Mouse (Mus musculus) lung, adult 2 months (tissue): ENCODE results near the gene Slco3a1. TPM values are rescaled to one million over a fixed set of nuclear protein-coding genes. Genes with fewer than 3 reads are reported as not detected.

Experiments used
- DNase-seq: peaks from one replicate; pipeline ENCODE4 v3.0.0; 2022
- H3K4me1 ChIP-seq: fragments of 200-500 bp; 2 replicates; pipeline ENCODE4 v1.6.1; 2011; ENCODE audit warnings: low read length; ENCODE audit not compliant: control insufficient read depth, insufficient read depth
- H3K4me3 ChIP-seq: fragments of 200-500 bp; replicated peaks from 2 replicates; pipeline ENCODE3; 2011; ENCODE audit warnings: low read depth, mild to moderate bottlenecking, control low read depth, low read length; ENCODE audit errors: extremely low read depth
- CTCF ChIP-seq: fragments of 200-500 bp; IDR thresholded peaks from 2 replicates; pipeline ENCODE4 v1.5.1; 2011; ENCODE audit warnings: mild to moderate bottlenecking, low read length, control low read depth; ENCODE audit not compliant: insufficient read depth
- POLR2A ChIP-seq: fragments of 200-500 bp; IDR thresholded peaks from 2 replicates; pipeline ENCODE4 v1.6.1; 2011; ENCODE audit warnings: low read depth, mild to moderate bottlenecking, control low read depth, low read length, borderline replicate concordance; ENCODE audit errors: extremely low read depth
- WGBS: fragments of 180-500 bp; shearing (Covaris S2); methylation state at CpG from one replicate; pipeline ENCODE4 v1.1.7; 2018; 5-methylcytosine and 5-hydroxymethylcytosine counted together
- polyA plus RNA-seq: library from polyadenylated mRNA; depleted of rRNA; stranded (reverse); fragments of >200 nt; gene quantifications from 2 replicates; pipeline ENCODE4 v1.2.3, GENCODE M21; 2012

The Slco3a1 gene
- polyA plus RNA-seq, 1 experiment, result 156 TPM

DNA sequence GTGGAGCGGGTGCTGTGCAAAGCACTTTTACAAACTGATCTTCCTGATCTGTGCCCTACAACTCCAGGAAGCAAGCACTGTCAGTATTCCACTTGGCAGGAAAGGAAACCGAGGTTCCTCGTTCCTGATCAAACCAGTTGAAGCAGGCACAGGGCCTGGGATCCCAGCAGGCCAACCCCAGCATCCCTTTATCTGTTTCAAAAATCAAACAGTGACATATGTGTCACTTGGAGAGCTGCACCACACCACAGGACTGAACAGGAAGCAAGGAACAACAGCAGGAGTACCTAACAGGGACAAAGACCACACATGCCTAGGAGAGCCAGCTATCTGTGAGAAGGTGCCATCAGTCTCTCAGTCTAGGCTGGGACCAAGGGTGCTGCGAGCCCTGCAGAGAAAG is 32.3 kb downstream of the Slco3a1 start:
- WGBS, result 62% methylated on average over 4 of the region's 4 CpGs
- no peak overlapping the region for H3K4me3 ChIP-seq
- H3K4me1 ChIP-seq, result peaks cover 21% of the 10 kb centered on the region
- DNase-seq, result no peak
- TF ChIP-seq POLR2A, result no peak
- TF ChIP-seq CTCF, result no peak

GRCm38 (mm10) chr7:74519386-74519785 is 35.2 kb downstream of the Slco3a1 start:
- no peak for DNase-seq
- 44% methylated on average over 6 of the region's 6 CpGs for WGBS
- Histone ChIP-seq H3K4me3 (no peak overlapping the region), H3K4me1 (peaks cover 17% of the 10 kb centered on the region)
- no peak for TF ChIP-seq POLR2A
- no peak for TF ChIP-seq CTCF

DNA sequence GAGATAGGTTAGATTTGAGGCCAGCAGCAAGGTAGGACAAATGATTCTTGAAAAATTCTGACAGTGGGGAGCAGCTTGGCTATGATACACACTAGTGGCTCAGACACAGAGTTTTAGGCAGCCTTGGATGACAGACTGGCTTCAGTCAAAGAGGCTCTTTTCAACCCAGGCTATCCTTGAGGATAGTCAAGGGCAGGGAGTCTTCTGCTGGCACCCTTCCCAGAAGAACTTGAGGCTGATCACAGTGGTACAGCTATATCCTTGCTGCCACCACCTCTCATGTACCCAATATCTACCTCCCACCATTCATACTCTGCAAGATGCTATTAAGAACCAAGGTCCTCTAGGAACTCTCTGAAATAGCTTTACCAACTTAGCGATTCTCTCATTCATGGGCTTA is 35.8 kb downstream of the Slco3a1 start:
- TF ChIP-seq POLR2A (no peak), CTCF (no peak)
- peaks cover 12% of the 10 kb centered on the region for H3K4me1 ChIP-seq
- WGBS, result 89% methylated on average over 1 of the region's 1 CpGs
- no peak for DNase-seq
- no peak overlapping the region for H3K4me3 ChIP-seq

DNA sequence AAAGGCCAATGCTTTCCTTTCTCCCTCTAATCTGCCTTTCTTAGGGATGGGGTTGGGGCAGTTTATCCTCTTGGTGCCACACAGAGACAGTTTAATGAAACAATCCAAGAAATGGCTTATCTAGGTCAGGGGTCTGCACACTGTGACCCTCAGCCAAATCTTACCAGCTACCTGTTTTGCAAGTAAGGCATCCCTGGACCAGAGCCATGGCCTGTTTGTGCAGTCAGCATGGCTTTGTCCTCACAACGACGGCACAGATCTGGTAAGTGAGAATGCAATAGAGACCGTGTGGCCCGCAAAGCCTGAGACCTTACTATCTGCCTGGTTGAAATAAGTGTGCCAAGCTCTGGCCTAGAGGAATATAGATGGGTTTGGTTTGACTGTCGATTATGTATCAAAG is 36.3 kb downstream of the Slco3a1 start:
- WGBS, result 88% methylated on average over 5 of the region's 5 CpGs
- H3K4me3 ChIP-seq, result no peak overlapping the region
- H3K4me1 ChIP-seq, result peaks cover 11% of the 10 kb centered on the region
- DNase-seq, result no peak
- no peak for TF ChIP-seq CTCF
- no peak for TF ChIP-seq POLR2A

DNA sequence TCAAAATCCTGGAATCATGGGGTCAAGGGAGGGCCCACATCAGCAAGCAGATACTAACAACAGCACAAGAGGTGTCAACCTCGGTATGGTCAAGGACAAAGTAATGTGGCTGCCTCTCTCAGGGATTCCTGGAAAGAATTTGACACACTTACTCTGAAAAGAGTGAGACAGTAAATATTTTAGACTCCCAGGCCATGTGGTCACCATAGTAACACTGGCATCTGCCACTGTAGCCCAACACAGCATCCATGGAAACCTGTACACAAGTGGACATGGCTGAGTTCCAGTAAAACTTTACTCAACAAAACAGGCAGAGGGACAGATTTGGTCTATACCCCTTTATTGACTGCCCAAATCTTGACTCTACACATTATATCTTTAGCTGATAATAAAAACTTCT is 43.9 kb downstream of the Slco3a1 start:
- Histone ChIP-seq H3K4me1 (peaks cover 2% of the 10 kb centered on the region), H3K4me3 (no peak overlapping the region)
- DNase-seq, result no peak
- WGBS, result 29% methylated on average over 1 of the region's 1 CpGs
- TF ChIP-seq POLR2A, result no peak
- no peak for TF ChIP-seq CTCF

GRCm38 (mm10) chr7:74508205-74508604 is 46.4 kb downstream of the Slco3a1 start:
- H3K4me3 ChIP-seq, result no peak overlapping the region
- TF ChIP-seq CTCF, result no peak
- no peak for TF ChIP-seq POLR2A
- 74% methylated on average over 4 of the region's 4 CpGs for WGBS
- no peak for DNase-seq
- peaks cover 2% of the 10 kb centered on the region for H3K4me1 ChIP-seq

DNA sequence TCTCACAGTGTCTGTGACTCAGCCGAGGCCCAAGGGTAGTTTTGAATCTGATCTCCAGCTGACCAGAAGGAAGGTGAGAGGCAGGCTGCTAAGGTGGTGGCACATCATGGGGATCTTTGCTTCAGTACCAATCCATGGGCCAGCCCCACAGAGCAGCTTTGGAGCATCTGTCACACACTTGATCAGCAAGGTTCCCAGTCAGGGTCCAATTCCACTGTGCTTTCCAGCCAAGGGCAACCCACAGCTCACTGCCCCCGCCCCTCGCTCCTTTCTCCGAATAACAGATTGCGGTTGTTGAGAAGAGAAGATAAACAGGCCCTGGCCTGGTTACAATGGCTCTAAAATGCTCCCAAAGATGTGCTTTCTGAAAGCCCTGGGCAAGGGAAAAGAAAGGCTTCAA is 47.7 kb downstream of the Slco3a1 start:
- 87% methylated on average over 5 of the region's 5 CpGs for WGBS
- Histone ChIP-seq H3K4me3 (no peak overlapping the region), H3K4me1 (peaks cover 2% of the 10 kb centered on the region)
- no peak for DNase-seq
- TF ChIP-seq CTCF (no peak), POLR2A (no peak)

DNA sequence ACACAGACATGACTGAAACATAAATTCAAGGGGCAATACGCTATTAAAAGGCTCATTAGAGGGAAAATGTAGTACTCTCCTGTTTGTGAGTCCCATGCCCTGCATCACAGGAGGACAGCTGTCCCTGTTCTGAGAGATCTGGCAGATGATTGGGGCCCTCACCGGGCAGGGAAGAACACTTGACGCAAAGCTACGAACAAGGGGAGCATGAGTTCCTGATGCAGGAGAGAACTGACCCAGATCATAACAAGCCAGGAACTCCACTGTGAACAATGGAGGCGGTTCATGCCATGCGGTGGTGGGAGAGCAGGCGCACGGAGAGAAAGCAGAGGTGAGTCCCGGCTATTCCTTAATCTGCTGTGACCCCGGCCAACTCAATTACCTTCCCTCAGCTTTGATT is 48.9 kb downstream of the Slco3a1 start:
- no peak for DNase-seq
- Histone ChIP-seq H3K4me3 (no peak overlapping the region), H3K4me1 (no peaks in the 10 kb centered on the region)
- no peak for TF ChIP-seq CTCF
- TF ChIP-seq POLR2A, result no peak
- WGBS, result 89% methylated on average over 10 of the region's 10 CpGs

DNA sequence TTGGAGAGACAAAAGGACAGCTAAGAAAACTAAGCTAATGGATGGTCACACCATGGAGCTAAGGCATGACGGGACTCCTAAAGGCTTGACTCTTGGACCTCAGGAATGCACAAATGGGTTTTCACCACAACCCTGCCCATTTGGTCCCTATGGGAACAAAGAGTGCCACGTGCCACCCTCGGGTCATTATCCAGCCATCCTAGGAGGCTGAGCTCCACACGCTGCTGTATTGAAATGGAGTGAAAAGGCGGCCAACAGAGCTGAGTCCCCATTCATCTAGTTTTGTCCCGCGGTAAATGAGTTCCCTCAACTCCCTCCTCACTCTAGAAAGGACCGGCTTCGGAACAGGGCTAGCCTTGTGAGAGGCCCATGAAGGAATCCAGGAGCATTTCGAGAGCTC is 53.4 kb downstream of the Slco3a1 start:
- DNase-seq, result no peak
- WGBS, result 75% methylated on average over 10 of the region's 10 CpGs
- no peaks in the 10 kb centered on the region for H3K4me1 ChIP-seq
- TF ChIP-seq POLR2A (no peak), CTCF (no peak)
- H3K4me3 ChIP-seq, result no peak overlapping the region

DNA sequence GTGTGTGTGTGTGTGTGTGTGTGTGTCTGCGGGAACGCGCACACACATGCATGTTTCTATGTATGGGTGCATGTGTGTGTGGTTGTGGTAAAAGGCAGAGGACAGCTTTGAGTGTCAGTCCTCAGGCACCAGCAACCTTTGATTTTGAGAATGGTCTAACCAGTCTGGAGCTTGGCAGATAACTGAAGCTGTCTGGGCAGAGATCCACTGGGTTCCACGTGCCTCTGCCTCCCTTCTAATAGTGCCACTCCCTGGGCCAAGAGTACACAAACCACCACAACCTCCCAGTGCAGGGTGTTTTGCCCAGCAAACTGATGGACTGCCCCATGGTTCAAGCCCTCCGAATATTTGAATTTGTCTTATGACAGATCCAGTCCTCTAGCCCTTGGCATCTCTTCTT is 55.1 kb downstream of the Slco3a1 start:
- Histone ChIP-seq H3K4me3 (no peak overlapping the region), H3K4me1 (no peaks in the 10 kb centered on the region)
- no peak for DNase-seq
- WGBS, result 87% methylated on average over 5 of the region's 5 CpGs
- TF ChIP-seq CTCF (no peak), POLR2A (no peak)

GRCm38 (mm10) chr7:74498266-74498980 is 56.2 kb downstream of the Slco3a1 start:
- DNase-seq, result no peak
- 79% methylated on average over 4 of the region's 4 CpGs for WGBS

More at GRCm38 (mm10) chr7:74498266-74498980, 56.2 kb downstream of the Slco3a1 start:
- H3K4me3 ChIP-seq, result no peak overlapping the region
- no peaks in the 10 kb centered on the region for H3K4me1 ChIP-seq
- TF ChIP-seq POLR2A, result no peak
- TF ChIP-seq CTCF, result no peak
